Mouse (Mus musculus) intestine, embryonic 16.5 days (tissue): ENCODE measurements around the gene Cux1. TPM values are rescaled to one million over a fixed set of nuclear protein-coding genes. Genes with fewer than 3 reads are reported as not detected.

Experiments
- ATAC-seq: fragments of 200-750 bp; cut with Nextera tagmentation; 2 replicates; pipeline ENCODE4 v1.8.0; 2017; ENCODE audit warnings: moderate TSS enrichment, moderate library complexity
- H3K27ac ChIP-seq: fragments of 300-500 bp; sonication (generic); 2 replicates; pipeline ENCODE4 v1.5.1; 2014; ENCODE audit warnings: mild to moderate bottlenecking, low read length
- H3K27me3 ChIP-seq: fragments of 300-500 bp; sonication (generic); replicated peaks from 2 replicates; pipeline ENCODE4 v1.6.1; 2014; ENCODE audit warnings: low read length, control low read depth, mixed read lengths; ENCODE audit not compliant: control insufficient read depth, insufficient read depth
- H3K36me3 ChIP-seq: fragments of 300-500 bp; sonication (generic); 2 replicates; pipeline ENCODE4 v1.6.1; 2014; ENCODE audit warnings: low read length, control low read depth; ENCODE audit not compliant: control insufficient read depth, insufficient read depth
- H3K4me1 ChIP-seq: fragments of 300-500 bp; sonication (generic); 2 replicates; pipeline ENCODE4 v1.6.1; 2014; ENCODE audit warnings: low read length, control low read depth, mixed read lengths; ENCODE audit not compliant: control insufficient read depth, insufficient read depth
- H3K4me2 ChIP-seq: fragments of 300-500 bp; sonication (generic); 2 replicates; pipeline ENCODE4 v1.6.1; 2014; ENCODE audit warnings: low read depth, low read length, control low read depth
- H3K4me3 ChIP-seq: fragments of 300-500 bp; sonication (generic); 2 replicates; pipeline ENCODE4 v1.5.1; 2014; ENCODE audit warnings: mild to moderate bottlenecking, low read length
- H3K9ac ChIP-seq: fragments of 300-500 bp; sonication (generic); 2 replicates; pipeline ENCODE4 v1.6.1; 2014; ENCODE audit warnings: low read depth, low read length
- H3K9me3 ChIP-seq: fragments of 300-500 bp; sonication (generic); 2 replicates; pipeline ENCODE4 v1.6.1; 2016; ENCODE audit warnings: low read length, control low read depth; ENCODE audit not compliant: control insufficient read depth
- WGBS: fragments of 180-500 bp; shearing (Covaris S2); extraction: QIAGEN DNeasy Blood & Tissue Kit; methylation state at CpG from one replicate; pipeline ENCODE4 v1.1.7; 2014; 5-methylcytosine and 5-hydroxymethylcytosine counted together
- polyA plus RNA-seq: library from polyadenylated mRNA; unstranded; fragments of >200 nt; fragmentation: Nextera tagmentation; extraction: Ambion mirVana; gene quantifications from 2 replicates; pipeline ENCODE4 v1.2.1, GENCODE M21; 2015

The Cux1 gene
- polyA plus RNA-seq, 1 experiment from 2014 or later: 62.5 TPM

DNA sequence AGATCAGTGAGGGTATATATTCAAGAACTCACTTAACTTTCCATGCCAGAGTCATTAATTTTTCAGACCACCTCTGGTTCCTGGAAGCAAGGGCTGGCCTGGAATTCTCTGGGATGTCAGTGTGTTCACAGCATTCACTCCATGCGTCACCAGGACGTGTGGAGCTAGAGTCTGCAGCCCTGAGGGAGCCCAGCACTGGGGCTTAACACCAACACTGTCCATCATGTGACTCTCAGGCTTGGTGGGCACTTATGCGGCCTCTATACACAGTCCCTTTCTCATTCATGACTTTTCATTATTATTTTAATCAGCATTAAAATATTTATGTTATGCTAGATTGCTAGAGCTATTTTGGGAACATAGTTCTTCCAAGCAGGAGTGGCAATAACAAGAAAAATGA, 191.9 kb downstream of the Cux1 start:
- Histone ChIP-seq H3K36me3 (peaks cover 3% of the 10 kb centered on the region; the same call in 1 of the 2 replicates), H3K9ac (no peak overlapping the region), H3K27ac (no peak overlapping the region), H3K27me3 (no peaks in the 10 kb centered on the region), H3K9me3 (no peaks in the 10 kb centered on the region), H3K4me3 (no peak overlapping the region), H3K4me1 (peaks cover 18% of the 10 kb centered on the region; the same call in 1 of the 2 replicates), H3K4me2 (no peak overlapping the region)
- WGBS: 60% methylated on average over 3 of the region's 3 CpGs
- 0 out of 2 replicates have a peak, but pooled peaks have one; percentile 44 for ATAC-seq

DNA sequence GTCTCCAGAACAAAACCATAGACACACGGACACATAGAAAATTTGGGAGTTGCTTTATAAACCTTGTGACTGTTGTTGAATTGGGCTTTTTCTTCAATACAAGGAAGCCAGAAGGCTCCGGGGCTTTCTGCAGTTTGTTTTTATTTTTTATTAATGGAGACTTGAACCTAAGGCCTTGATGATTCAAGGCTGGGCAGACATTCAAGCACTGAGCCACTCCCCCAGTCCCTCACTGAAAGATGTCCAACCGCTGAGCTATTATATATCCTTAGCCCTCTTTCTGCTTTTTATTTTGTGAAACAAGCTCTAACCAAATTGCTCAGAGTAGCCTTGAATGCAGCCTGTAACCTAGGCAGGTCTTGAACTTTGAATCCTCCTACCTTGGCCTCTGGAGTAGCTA, 195.0 kb downstream of the Cux1 start:
- Histone ChIP-seq H3K9ac (no peak overlapping the region), H3K27me3 (no peaks in the 10 kb centered on the region), H3K9me3 (no peaks in the 10 kb centered on the region), H3K27ac (no peak overlapping the region), H3K36me3 (peaks cover 4% of the 10 kb centered on the region; the same call in 1 of the 2 replicates), H3K4me1 (peaks cover 18% of the 10 kb centered on the region; the same call in 1 of the 2 replicates), H3K4me3 (no peak overlapping the region), H3K4me2 (no peak overlapping the region)
- ATAC-seq: no peak
- 82% methylated on average over 3 of the region's 3 CpGs for WGBS

DNA sequence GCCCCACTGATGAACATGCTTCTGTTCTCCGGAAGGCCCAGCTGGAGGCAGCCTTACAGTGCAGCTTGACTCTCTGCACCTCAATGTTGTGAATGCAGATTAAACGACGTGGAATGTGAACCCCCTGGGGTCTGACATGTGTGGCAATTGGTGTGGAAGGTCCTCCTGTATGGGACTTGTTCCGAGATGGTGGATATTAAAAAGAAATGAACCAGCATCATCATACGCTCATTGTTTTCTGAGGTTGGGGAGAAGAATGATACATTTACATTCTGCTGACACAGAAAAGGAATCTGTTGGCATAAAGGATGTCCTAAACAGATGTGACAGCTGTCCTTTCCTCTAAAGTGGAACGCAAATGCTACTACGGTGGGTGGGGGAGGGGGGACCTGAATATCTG, 203.9 kb downstream of the Cux1 start:
- ATAC-seq: no peak
- Histone ChIP-seq H3K4me1 (no peaks in the 10 kb centered on the region), H3K9ac (no peak overlapping the region), H3K4me2 (no peak overlapping the region), H3K9me3 (no peaks in the 10 kb centered on the region), H3K27me3 (no peaks in the 10 kb centered on the region), H3K36me3 (peaks cover 8% of the 10 kb centered on the region; the same call in 1 of the 2 replicates), H3K27ac (no peak overlapping the region), H3K4me3 (no peak overlapping the region)
- 76% methylated on average over 7 of the region's 7 CpGs for WGBS

DNA sequence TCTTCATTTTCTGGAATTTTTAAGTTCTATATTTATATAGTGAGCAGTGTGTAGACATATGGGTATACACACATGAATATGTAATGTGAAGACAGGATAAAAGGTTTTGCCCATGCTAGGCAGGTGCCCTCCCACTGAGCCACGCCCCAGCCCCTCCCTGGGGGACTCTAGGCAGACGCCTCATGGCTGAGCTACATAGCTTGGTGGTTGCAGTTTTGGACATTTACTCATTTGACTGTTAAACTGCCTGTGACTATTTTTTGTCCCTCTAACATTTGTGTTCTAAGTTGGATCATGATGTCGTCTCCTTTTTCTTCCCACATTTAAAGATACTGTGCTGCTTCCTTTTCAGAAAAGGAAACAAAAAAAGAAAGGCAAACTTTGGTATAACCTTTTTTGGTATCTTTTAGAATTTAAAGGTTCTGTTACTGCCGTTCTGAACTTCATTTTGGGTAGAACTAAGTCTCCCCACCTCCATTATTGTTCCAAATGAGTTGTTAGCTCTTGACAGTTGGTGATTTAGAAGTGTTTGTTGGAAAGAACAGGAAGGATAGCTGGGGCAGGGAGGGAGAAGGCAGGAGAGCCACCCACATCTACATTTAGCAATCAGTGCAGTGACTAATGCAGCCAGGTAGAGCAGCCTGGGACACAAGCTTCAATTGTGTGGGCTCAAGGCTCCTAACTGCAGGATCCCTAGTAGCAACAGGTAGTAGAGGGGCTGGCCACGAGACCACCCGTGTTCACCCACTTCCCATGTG, 204.6 kb downstream of the Cux1 start:
- H3K9me3 ChIP-seq: no peaks in the 10 kb centered on the region

DNA sequence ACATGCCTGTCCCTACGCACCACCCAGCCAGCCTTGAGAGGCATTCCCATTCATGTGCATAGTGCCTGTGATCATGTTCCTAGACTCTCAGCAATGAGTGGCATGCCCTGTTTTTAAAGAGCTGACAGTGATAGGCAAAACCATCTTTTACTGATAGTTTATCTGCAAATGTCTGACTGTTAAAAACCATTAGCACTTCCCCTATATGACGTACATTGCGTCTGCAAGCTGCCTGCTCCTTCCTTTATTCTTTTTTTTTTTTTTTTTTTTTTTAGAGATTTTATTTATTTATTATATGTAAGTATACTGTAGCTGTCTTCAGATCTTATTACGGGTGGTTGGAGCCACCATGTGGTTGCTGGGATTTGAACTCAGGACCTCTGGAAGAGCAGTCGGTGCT, 205.3 kb downstream of the Cux1 start:
- no peak for ATAC-seq
- no peaks in the 10 kb centered on the region for H3K27me3 ChIP-seq
- no peaks in the 10 kb centered on the region for H3K9me3 ChIP-seq
- H3K36me3 ChIP-seq: peaks cover 8% of the 10 kb centered on the region; the same call in 1 of the 2 replicates
- H3K4me1 ChIP-seq: no peaks in the 10 kb centered on the region
- no peak overlapping the region for H3K4me2 ChIP-seq
- H3K4me3 ChIP-seq: no peak overlapping the region
- 90% methylated on average over 5 of the region's 5 CpGs for WGBS
- no peak overlapping the region for H3K27ac ChIP-seq
- H3K9ac ChIP-seq: no peak overlapping the region

More for the DNA sequence above, 204.6 kb downstream of the Cux1 start:
- no peak overlapping the region for H3K27ac ChIP-seq
- H3K4me3 ChIP-seq: no peak overlapping the region
- H3K9ac ChIP-seq: no peak overlapping the region
- H3K36me3 ChIP-seq: peaks cover 8% of the 10 kb centered on the region; the same call in 1 of the 2 replicates
- no peaks in the 10 kb centered on the region for H3K4me1 ChIP-seq
- no peaks in the 10 kb centered on the region for H3K27me3 ChIP-seq
- no peak overlapping the region for H3K4me2 ChIP-seq
- no peak for ATAC-seq
- 89% methylated on average over 6 of the region's 6 CpGs for WGBS

DNA sequence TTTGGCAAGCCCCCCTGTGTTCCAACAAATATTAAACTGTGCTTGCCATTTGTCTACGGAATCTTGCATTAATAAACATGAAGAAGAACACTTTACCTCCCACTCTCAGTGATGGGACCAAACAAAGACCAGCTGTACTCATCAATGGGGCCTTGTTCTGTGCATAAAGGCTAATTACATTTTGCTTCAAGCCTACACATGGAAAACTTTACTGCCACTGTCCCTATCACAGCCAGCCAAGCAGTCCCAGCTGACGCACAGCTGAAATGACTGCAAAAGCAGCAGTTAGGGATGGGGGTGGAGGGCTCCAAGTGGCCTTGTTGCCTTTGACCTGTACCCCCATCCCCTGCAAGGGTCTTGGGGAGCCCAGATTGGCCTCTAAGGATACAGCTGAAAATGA, 210.1 kb downstream of the Cux1 start:
- WGBS: 77% methylated on average over 2 of the region's 2 CpGs
- Histone ChIP-seq H3K27ac (no peak overlapping the region), H3K27me3 (no peaks in the 10 kb centered on the region), H3K36me3 (peaks cover 8% of the 10 kb centered on the region; the same call in 1 of the 2 replicates), H3K4me2 (no peak overlapping the region), H3K4me3 (no peak overlapping the region), H3K4me1 (no peaks in the 10 kb centered on the region), H3K9ac (no peak overlapping the region), H3K9me3 (no peaks in the 10 kb centered on the region)
- ATAC-seq: no peak

DNA sequence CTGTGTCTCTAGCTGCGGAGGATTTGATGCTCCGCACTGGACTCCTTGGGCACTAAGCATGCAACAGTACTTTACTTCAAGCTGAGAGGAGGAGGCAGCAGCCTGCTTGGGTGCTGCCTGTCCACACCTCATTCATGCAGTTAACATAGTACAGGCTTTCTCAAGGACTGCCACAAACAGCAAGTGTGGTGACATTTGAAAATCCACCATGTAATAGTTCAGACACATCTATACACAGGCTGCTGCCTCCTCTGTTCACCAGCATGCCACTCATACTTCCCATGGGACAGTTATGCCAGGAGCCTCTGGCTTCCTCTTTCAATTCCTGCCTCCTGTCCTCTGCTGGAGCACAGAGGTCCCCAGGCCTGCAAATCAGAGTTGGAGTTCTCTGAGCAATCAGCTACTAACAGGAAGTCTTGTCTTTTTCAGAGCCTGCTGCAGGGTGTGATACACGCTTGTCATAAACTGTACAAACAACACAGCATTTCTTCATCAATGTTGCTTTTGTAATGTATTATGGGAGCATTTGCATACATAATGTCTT, 211.6 kb downstream of the Cux1 start:
- no peak overlapping the region for H3K4me3 ChIP-seq
- 88% methylated on average over 3 of the region's 3 CpGs for whole genome bisulfite sequencing
- H3K36me3 ChIP-seq: 0 out of 2 replicates have a peak, but pooled peaks cover 7% of the 10 kb centered on the region
- ATAC-seq: no peak
- no peak overlapping the region; the same call in 1 of the 2 replicates for H3K27ac ChIP-seq
- no peak overlapping the region for H3K4me2 ChIP-seq
- no peaks in the 10 kb centered on the region for H3K9me3 ChIP-seq
- H3K4me1 ChIP-seq: no peaks in the 10 kb centered on the region
- H3K27me3 ChIP-seq: no peaks in the 10 kb centered on the region
- no peak overlapping the region for H3K9ac ChIP-seq

DNA sequence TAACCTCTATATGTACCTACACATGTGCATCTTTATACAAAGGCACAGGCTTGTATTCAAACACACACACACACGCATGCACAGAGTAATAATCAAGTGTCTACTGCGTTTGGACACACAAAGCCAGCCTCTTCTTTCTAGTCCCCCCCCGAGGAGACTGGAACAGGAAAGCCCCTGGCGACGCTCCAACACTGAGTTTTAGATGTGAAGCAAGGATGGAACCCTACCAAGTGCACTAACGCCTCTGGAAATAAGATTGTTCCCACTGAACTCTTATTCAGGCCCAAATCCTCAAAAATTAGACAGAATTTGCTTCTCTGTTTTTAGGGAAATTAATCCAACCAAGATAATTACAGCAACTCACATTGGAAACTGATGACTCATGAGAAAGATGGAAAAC, 212.6 kb downstream of the Cux1 start:
- 80% methylated on average over 6 of the region's 6 CpGs for WGBS
- H3K9me3 ChIP-seq: no peaks in the 10 kb centered on the region

DNA sequence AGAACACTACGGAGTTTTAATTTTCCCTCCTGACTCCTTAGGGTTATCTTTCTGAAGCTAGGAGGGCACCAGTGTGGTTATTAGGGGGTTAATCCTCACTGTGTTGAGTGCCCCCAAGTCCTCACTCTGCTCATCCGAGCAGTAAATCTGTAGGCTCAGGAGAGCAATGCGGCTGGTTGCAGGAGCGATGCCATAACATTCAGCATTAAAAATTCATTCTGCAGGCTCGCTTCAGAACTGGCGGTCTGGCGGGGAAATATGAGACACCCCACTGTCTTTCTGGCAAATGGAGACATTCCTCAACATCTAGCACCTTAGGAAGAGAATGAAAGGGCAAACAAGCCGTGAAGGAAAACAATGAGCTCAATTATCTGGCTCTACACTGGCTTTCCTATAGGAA, 214.2 kb downstream of the Cux1 start:
- 0 out of 2 replicates have a peak, but pooled peaks cover 2% of the 10 kb centered on the region for H3K36me3 ChIP-seq

More for the DNA sequence above, 212.6 kb downstream of the Cux1 start:
- H3K4me1 ChIP-seq: no peaks in the 10 kb centered on the region
- ATAC-seq: no peak
- 0 out of 2 replicates have a peak, but pooled peaks cover 7% of the 10 kb centered on the region for H3K36me3 ChIP-seq
- H3K27ac ChIP-seq: no peak overlapping the region
- no peaks in the 10 kb centered on the region for H3K27me3 ChIP-seq
- no peak overlapping the region for H3K4me3 ChIP-seq
- no peak overlapping the region for H3K4me2 ChIP-seq
- H3K9ac ChIP-seq: no peak overlapping the region

More for the DNA sequence above, 214.2 kb downstream of the Cux1 start:
- Histone ChIP-seq H3K4me2 (no peak overlapping the region), H3K9me3 (no peaks in the 10 kb centered on the region), H3K27me3 (no peaks in the 10 kb centered on the region), H3K4me1 (no peaks in the 10 kb centered on the region), H3K9ac (no peak overlapping the region), H3K27ac (no peak overlapping the region), H3K4me3 (no peak overlapping the region)
- 51% methylated on average over 8 of the region's 8 CpGs for WGBS
- ATAC-seq: no peak
